Mouse (Mus musculus) lung, adult 10 weeks (tissue): ENCODE data around the gene F830045P16Rik. TPM values are rescaled to one million over a fixed set of nuclear protein-coding genes. Genes with fewer than 3 reads are reported as not detected.

ENCODE experiments used
- polyA plus RNA-seq: library from polyadenylated mRNA; stranded (reverse); fragments of 350-450 nt; fragmentation: Illumina TruSeq; extraction: RNeasy Lipid Tissue Mini Kit (QIAGEN cat#74804); gene quantifications from one replicate; pipeline ENCODE4 v1.2.3, GENCODE M21; 2014; ENCODE audit warnings: low read depth, low replicate concordance; ENCODE audit not compliant: insufficient read depth

F830045P16Rik gene
- polyA plus RNA-seq, result not detected

DNA sequence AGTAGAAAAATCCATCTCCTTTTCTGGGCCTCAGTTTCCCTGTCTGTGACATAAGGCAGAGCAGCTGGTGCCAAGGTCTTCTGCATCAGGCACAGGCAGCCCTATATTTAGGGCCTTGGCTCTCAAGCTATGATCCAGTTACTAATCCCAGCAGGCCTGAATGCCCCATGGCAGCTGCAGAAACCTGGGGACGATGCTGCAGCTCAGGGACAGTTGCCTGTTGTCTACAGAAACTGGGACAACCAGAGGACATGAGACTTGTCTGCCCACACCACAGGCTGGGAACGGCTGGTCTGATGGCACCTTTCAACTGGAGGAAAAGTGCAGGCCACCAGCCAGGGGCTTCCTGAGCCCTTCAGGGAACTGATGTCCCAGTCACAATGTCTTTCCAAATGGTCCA is at the start of gene F830045P16Rik:
TSS of gene F830045P16Rik (minus strand) at position 226 of the 400 bp plus-strand sequence.

Other genes starting within 250 kb of the F830045P16Rik start
- 0.69 TPM for gene Ckap2l, start 239.4 kb downstream of the F830045P16Rik start, polyA plus RNA-seq
- gene Il1a, start 226.6 kb downstream of the F830045P16Rik start, polyA plus RNA-seq, result 1.6 TPM
- 20.2 TPM for gene Il1b, start 165.5 kb downstream of the F830045P16Rik start, polyA plus RNA-seq
- gene Sirpa, start 56.2 kb upstream of the F830045P16Rik start, polyA plus RNA-seq, result 47.9 TPM
- gene Pdyn, start 163.2 kb upstream of the F830045P16Rik start, polyA plus RNA-seq, result not detected